Mouse (Mus musculus) gastrocnemius, postnatal 4 days (tissue): Measurements from ENCODE around the gene Ezh1. TPM values are rescaled to one million over a fixed set of nuclear protein-coding genes. Genes with fewer than 3 reads are reported as not detected.

Experiments used
- DNase-seq, 2 experiments: peaks; one replicate each; pipeline ENCODE4 v3.0.0; 2021 to 2022; ENCODE audit warnings: low spot score in 2 of 2, mixed read lengths in 2 of 2
- total RNA-seq, 2 experiments: library from RNA; stranded (reverse); gene quantifications; 2 replicates each; pipeline ENCODE4 v1.2.3; 2021

The Ezh1 gene
- total RNA-seq, 2 experiments from 2014 or later, result 19.3 to 24.6 TPM

- DNase-seq, result peak in 1 of 2 experiments; percentile 63
Observed at GRCm38 (mm10) chr11:101149178-101150105, 76.8 kb downstream of the Ezh1 start.

DNA sequence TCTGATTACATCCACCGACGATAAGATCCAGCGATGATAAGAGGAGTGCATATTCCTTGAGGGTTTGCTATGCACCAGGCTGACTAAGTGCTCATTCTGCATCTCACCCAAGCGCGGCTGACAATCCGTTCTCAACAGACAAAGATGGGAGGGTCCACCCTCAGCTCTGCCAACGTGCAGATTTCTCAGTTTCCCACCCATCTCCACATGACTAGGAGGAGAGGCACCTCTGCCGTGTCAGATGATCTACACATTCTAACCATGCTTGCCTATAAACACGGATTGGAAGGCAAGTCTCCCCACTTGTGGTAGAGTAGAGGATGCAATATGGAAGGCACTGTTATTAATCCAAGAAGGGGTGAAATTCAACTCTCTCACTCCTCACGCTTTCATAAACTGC lies 77.5 kb downstream of the Ezh1 start:
- no peak for DNase-seq

DNA sequence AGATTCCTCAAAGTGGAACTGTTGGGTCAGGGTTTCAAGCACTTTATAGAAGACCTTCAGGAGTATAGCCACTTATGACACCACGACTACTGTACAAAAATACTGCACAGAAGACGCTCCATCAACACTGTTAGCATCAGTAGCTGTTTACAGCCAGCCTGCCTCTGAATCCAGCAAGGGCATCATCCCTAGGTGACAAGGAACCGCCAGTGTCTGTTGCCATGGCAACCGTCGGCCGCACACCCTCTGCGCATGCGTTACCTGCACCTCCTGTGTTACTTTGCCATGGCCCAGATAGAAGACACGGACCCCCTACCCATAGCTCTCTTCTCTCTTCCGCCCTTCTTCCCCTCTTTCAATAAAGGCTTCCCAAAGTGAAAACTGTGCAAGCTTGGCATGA lies 79.9 kb downstream of the Ezh1 start:
- no peak for DNase-seq

DNA sequence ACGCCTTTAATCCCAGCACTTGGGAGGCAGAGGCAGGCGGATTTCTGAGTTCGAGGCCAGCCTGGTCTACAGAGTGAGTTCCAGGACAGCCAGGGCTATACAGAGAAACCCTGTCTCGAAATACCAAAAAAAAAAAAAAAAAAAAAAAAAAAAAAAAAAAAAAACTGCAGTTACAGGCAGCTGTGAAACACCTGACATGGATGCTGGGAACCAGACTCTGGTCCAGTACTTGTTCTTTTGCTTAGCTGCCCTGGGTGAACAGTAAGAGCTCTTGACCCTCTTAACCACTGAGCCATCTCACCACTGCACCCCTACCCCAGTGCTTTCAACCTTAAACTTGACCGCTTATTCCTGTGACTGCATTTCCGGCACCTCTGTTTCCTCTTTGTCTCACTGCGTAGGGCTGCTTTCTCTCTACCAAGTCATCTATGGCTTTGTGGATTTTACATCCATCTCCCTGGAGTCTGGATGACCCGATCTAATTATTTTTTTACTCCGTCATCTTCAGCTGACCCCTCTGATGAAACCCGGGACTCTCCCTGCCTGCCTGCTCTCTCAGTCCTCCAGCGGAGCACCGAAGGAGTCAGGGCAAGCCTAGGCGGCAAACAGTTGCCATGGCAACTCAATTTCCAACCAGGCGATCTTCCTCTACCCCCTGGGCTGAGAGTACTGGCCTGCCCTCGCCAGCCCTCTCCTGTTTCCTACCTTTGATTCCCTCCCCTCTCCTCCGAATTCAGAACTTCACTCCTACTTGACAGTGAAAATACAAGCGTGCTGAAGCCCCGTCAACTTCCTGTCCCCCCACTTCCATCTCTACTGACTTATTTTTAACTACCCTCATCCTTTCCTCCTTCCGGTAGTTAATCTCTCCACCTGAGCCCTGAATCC lies 82.7 kb downstream of the Ezh1 start:
- no peak for DNase-seq

DNA sequence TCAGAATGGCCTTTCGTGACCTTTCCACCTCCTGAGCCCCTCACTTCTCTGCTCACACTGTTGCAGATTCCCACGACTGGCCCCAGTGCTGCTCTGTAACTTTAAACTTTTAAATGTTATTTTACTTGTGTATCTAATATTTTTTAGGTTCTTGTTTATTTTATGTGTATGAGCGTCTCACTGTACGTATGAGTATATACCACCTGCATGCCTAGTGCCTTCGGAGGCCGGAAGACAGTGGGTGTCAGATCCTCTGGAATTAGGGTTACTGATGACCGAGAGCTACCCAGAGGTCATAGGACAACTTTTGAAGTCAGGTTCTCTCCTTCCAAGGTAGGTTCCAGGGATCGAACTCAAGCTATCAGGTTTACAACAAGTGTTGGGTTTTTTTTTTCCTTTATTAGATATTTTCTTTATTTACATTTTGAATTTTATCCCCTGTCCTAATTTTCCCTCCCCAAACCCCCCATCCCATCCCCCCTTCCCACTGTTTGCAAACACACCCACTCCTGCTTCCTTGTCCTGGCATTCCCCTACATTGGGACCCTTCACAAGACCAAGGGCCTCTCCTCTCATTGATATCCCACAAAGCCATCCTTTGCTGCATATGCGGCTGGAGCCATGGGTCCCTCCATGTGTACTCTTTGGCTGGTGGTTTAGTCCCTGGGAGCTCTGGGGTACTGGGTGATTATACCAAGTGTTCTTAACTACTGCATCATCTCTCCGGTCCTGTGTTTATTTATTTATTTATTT lies 83.9 kb downstream of the Ezh1 start:
- DNase-seq, result no peak

Other genes with a start within 250 kb of the Ezh1 start
- 10 to 100 TPM; 70.3 to 73.5 TPM for gene Atp6v0a1, start 217.0 kb downstream of the Ezh1 start, total RNA-seq
- 10 to 100 TPM; 11.4 to 12.8 TPM for gene Naglu, start 156.5 kb downstream of the Ezh1 start, total RNA-seq
- under 1 TPM; 0.20 to 0.21 TPM for gene Hsd17b1, start 148.1 kb downstream of the Ezh1 start, total RNA-seq
- 10 to 100 TPM; 15.1 to 17.8 TPM for gene Coasy, start 143.9 kb downstream of the Ezh1 start, total RNA-seq
- gene Mlx, start 139.2 kb downstream of the Ezh1 start, total RNA-seq, result 10 to 100 TPM; 13.1 to 13.4 TPM
- gene Psmc3ip, start 131.0 kb downstream of the Ezh1 start, total RNA-seq, result 1 to 10 TPM; 4.9 to 6.2 TPM
- gene Retreg3, start 106.6 kb downstream of the Ezh1 start, total RNA-seq, result 10 to 100 TPM; 41.6 to 42.9 TPM
- gene Tubg1, start 106.5 kb downstream of the Ezh1 start, total RNA-seq, result 10 to 100 TPM; 39.3 to 42.1 TPM
- gene Tubg2, start 70.6 kb downstream of the Ezh1 start, total RNA-seq, result 1 to 10 TPM; 6.8 TPM
- 1 to 10 TPM; 3.2 to 4.1 TPM for gene Cntnap1, start 55.9 kb downstream of the Ezh1 start, total RNA-seq
- 10 to 100 TPM; 39.5 to 41.4 TPM for gene Plekhh3, start 55.1 kb downstream of the Ezh1 start, total RNA-seq
- under 1 TPM; 0.36 to 0.37 TPM for gene Ccr10, start 51.0 kb downstream of the Ezh1 start, total RNA-seq
- 10 to 100 TPM; 82.6 to 85.8 TPM for gene Ramp2, start 19.6 kb upstream of the Ezh1 start, total RNA-seq
- gene Vps25, start 27.2 kb upstream of the Ezh1 start, total RNA-seq, result 10 to 100 TPM; 48.6 to 48.8 TPM
- 1 to 10 TPM in 1 of 2 experiments, under 1 TPM in 1; 0.83 to 1.7 TPM for gene Wnk4, start 34.1 kb upstream of the Ezh1 start, total RNA-seq
- under 1 TPM; 0.32 to 0.39 TPM for gene Cntd1, start 52.5 kb upstream of the Ezh1 start, total RNA-seq
- gene Coa3, start 52.7 kb upstream of the Ezh1 start, total RNA-seq, result 10 to 100 TPM; 59.8 to 71.2 TPM
- 10 to 100 TPM; 82.5 to 86.9 TPM for gene Becn1, start 75.8 kb upstream of the Ezh1 start, total RNA-seq
- 10 to 100 TPM; 62.6 to 84.7 TPM for gene Psme3, start 89.8 kb upstream of the Ezh1 start, total RNA-seq
- 1 to 10 TPM; 2.8 to 3.0 TPM for gene Aoc2, start 98.6 kb upstream of the Ezh1 start, total RNA-seq
- 10 to 100 TPM; 47.2 to 49.8 TPM for gene Aoc3, start 104.1 kb upstream of the Ezh1 start, total RNA-seq
- under 1 TPM in 1 of 2 experiments, not detected in 1; 0.47 TPM for gene G6pc, start 141.1 kb upstream of the Ezh1 start, total RNA-seq
- gene Aarsd1, start 191.2 kb upstream of the Ezh1 start, total RNA-seq, result 10 to 100 TPM; 15.6 to 20.3 TPM
- gene Gm27029, start 198.3 kb upstream of the Ezh1 start, total RNA-seq, result 1 to 10 TPM; 4.5 to 7.3 TPM
- gene Rundc1, start 198.6 kb upstream of the Ezh1 start, total RNA-seq, result 1 to 10 TPM; 8.6 to 9.5 TPM
- 10 to 100 TPM; 56.2 to 80.9 TPM for gene Ptges3l, start 198.9 kb upstream of the Ezh1 start, total RNA-seq
- 10 to 100 TPM; 81.3 to 87.8 TPM for gene Rpl27, start 215.8 kb upstream of the Ezh1 start, total RNA-seq
- gene Ifi35, start 221.9 kb upstream of the Ezh1 start, total RNA-seq, result 1 to 10 TPM; 8.0 to 8.9 TPM
- 1 to 10 TPM; 8.1 to 8.3 TPM for gene Rnd2, start 238.5 kb upstream of the Ezh1 start, total RNA-seq
- 10 to 100 TPM; 72.6 to 79.3 TPM for gene Vat1, start 239.8 kb upstream of the Ezh1 start, total RNA-seq